Mouse (Mus musculus): ENCODE data around the gene Hk1. TPM values are rescaled to one million over a fixed set of nuclear protein-coding genes. Genes with fewer than 3 reads are reported as not detected.

Gene Hk1
- polyA plus RNA-seq (2012; fragmentation: generic; extraction: Trizol): 65.7 TPM
- long read RNA-seq, experiment 1, full-length matches to known transcripts: 19 of 50 reads
- long read RNA-seq, experiment 1, partial matches to known transcripts: 24 of 50 reads
- long read RNA-seq, experiment 1, other reads (novel, unspliced or antisense): 7 of 50 reads
- long read RNA-seq, experiment 2, full-length matches to known transcripts: 501 of 551 reads
- long read RNA-seq, experiment 2, partial matches to known transcripts: 23 of 551 reads
- long read RNA-seq, experiment 2, other reads (novel, unspliced or antisense): 27 of 551 reads

- no peak within 1 kb of the TSS for H3K4me3 ChIP-seq (ENCODE audit: insufficient read depth, poor library complexity, severe bottlenecking)
- H3K79me3 ChIP-seq (ENCODE audit: low read depth): no peaks in the 10 kb centered on the region
- H3ac ChIP-seq (ENCODE audit: control insufficient read depth, insufficient read length, low read depth): no peak within 1 kb of the TSS
- TF ChIP-seq MAX (IDR thresholded peaks at IDR 0.05) (no peak), USF1 (IDR thresholded peaks at IDR 0.05; ENCODE audit: low read depth) (no peak), MYOD1 (IDR thresholded peaks at IDR 0.05; ENCODE audit: control insufficient read depth, insufficient read length, low read depth) (no peak), CTCF (IDR thresholded peaks at IDR 0.05; ENCODE audit: control insufficient read depth, insufficient read depth, insufficient read length) (no peak), MYOG (IDR thresholded peaks at IDR 0.05; ENCODE audit: control insufficient read depth, extremely low read depth, insufficient read length) (no peak), FOSL1 (IDR thresholded peaks at IDR 0.05; ENCODE audit: insufficient read depth, low read length, poor library complexity, severe bottlenecking) (no peak), CEBPB (IDR thresholded peaks at IDR 0.05; ENCODE audit: low read depth) (no peak)
- no peaks in the 10 kb centered on the region for H3K36me3 ChIP-seq (ENCODE audit: control insufficient read depth, insufficient read depth)
- peaks cover 22% of the 10 kb centered on the region for H3K27me3 ChIP-seq (ENCODE audit: control insufficient read depth, insufficient read depth, insufficient read length)
- no peaks in the 10 kb centered on the region for H3K79me2 ChIP-seq (ENCODE audit: control insufficient read depth, insufficient read depth)
Measured at GRCm38 (mm10) chr10:62379808-62380207, at the start of gene Hk1. TSS of gene Hk1 (minus strand) at chr10:62379908.

- H3K4me3 ChIP-seq (ENCODE audit: insufficient read depth, poor library complexity, severe bottlenecking): no peak overlapping the region
- no peaks in the 10 kb centered on the region for H3K79me2 ChIP-seq (ENCODE audit: control insufficient read depth, insufficient read depth)
- no peak for TF ChIP-seq CEBPB (IDR thresholded peaks at IDR 0.05; ENCODE audit: low read depth)
- TF ChIP-seq USF1 (IDR thresholded peaks at IDR 0.05; ENCODE audit: low read depth): no peak
- no peak for TF ChIP-seq MYOG (IDR thresholded peaks at IDR 0.05; ENCODE audit: control insufficient read depth, extremely low read depth, insufficient read length)
- TF ChIP-seq FOSL1 (IDR thresholded peaks at IDR 0.05; ENCODE audit: insufficient read depth, low read length, poor library complexity, severe bottlenecking): no peak
- no peak for TF ChIP-seq CTCF (IDR thresholded peaks at IDR 0.05; ENCODE audit: control insufficient read depth, insufficient read depth, insufficient read length)
- TF ChIP-seq MYOD1 (IDR thresholded peaks at IDR 0.05; ENCODE audit: control insufficient read depth, insufficient read length, low read depth): no peak
- TF ChIP-seq MAX (IDR thresholded peaks at IDR 0.05): no peak
- no peaks in the 10 kb centered on the region for H3K27me3 ChIP-seq (ENCODE audit: control insufficient read depth, insufficient read depth, insufficient read length)
- H3K79me3 ChIP-seq (ENCODE audit: low read depth): no peaks in the 10 kb centered on the region
- H3K36me3 ChIP-seq (ENCODE audit: control insufficient read depth, insufficient read depth): peaks cover 25% of the 10 kb centered on the region
- no peak overlapping the region for H3ac ChIP-seq (ENCODE audit: control insufficient read depth, insufficient read length, low read depth)
Measured at GRCm38 (mm10) chr10:62425081-62425871, 45.6 kb upstream of the Hk1 start.

GRCm38 (mm10) chr10:62422255-62422654 lies 42.5 kb upstream of the Hk1 start, which contains the start of gene Hkdc1:
TSS of gene Hkdc1 (minus strand) at chr10:62422491.
- Histone ChIP-seq H3K27me3 (ENCODE audit: control insufficient read depth, insufficient read depth, insufficient read length) (no peaks in the 10 kb centered on the region), H3K36me3 (ENCODE audit: control insufficient read depth, insufficient read depth) (no peaks in the 10 kb centered on the region), H3ac (ENCODE audit: control insufficient read depth, insufficient read length, low read depth) (no peak within 1 kb of the TSS), H3K79me2 (ENCODE audit: control insufficient read depth, insufficient read depth) (no peaks in the 10 kb centered on the region), H3K79me3 (ENCODE audit: low read depth) (no peaks in the 10 kb centered on the region), H3K4me3 (ENCODE audit: insufficient read depth, poor library complexity, severe bottlenecking) (no peak within 1 kb of the TSS)
- no peak for TF ChIP-seq FOSL1 (IDR thresholded peaks at IDR 0.05; ENCODE audit: insufficient read depth, low read length, poor library complexity, severe bottlenecking)
- TF ChIP-seq MYOG (IDR thresholded peaks at IDR 0.05; ENCODE audit: control insufficient read depth, extremely low read depth, insufficient read length): no peak
- no peak for TF ChIP-seq MAX (IDR thresholded peaks at IDR 0.05)
- no peak for TF ChIP-seq USF1 (IDR thresholded peaks at IDR 0.05; ENCODE audit: low read depth)
- no peak for TF ChIP-seq CTCF (IDR thresholded peaks at IDR 0.05; ENCODE audit: control insufficient read depth, insufficient read depth, insufficient read length)

GRCm38 (mm10) chr10:62421127-62421526 lies 41.4 kb upstream of the Hk1 start:
- H3K4me3 ChIP-seq (ENCODE audit: insufficient read depth, poor library complexity, severe bottlenecking): no peak overlapping the region
- no peaks in the 10 kb centered on the region for H3K79me2 ChIP-seq (ENCODE audit: control insufficient read depth, insufficient read depth)
- TF ChIP-seq CEBPB (IDR thresholded peaks at IDR 0.05; ENCODE audit: low read depth): no peak
- TF ChIP-seq USF1 (IDR thresholded peaks at IDR 0.05; ENCODE audit: low read depth): no peak
- no peak for TF ChIP-seq MAX (IDR thresholded peaks at IDR 0.05)
- no peak for TF ChIP-seq CTCF (IDR thresholded peaks at IDR 0.05; ENCODE audit: control insufficient read depth, insufficient read depth, insufficient read length)
- TF ChIP-seq MYOG (IDR thresholded peaks at IDR 0.05; ENCODE audit: control insufficient read depth, extremely low read depth, insufficient read length): no peak
- no peak for TF ChIP-seq MYOD1 (IDR thresholded peaks at IDR 0.05; ENCODE audit: control insufficient read depth, insufficient read length, low read depth)
- TF ChIP-seq FOSL1 (IDR thresholded peaks at IDR 0.05; ENCODE audit: insufficient read depth, low read length, poor library complexity, severe bottlenecking): no peak

GRCm38 (mm10) chr10:62420399-62420798 lies 40.7 kb upstream of the Hk1 start:
- H3K36me3 ChIP-seq (ENCODE audit: control insufficient read depth, insufficient read depth): no peaks in the 10 kb centered on the region
- TF ChIP-seq MAX (IDR thresholded peaks at IDR 0.05) (no peak), USF1 (IDR thresholded peaks at IDR 0.05; ENCODE audit: low read depth) (no peak), MYOG (IDR thresholded peaks at IDR 0.05; ENCODE audit: control insufficient read depth, extremely low read depth, insufficient read length) (no peak), CEBPB (IDR thresholded peaks at IDR 0.05; ENCODE audit: low read depth) (no peak), MYOD1 (IDR thresholded peaks at IDR 0.05; ENCODE audit: control insufficient read depth, insufficient read length, low read depth) (no peak), CTCF (IDR thresholded peaks at IDR 0.05; ENCODE audit: control insufficient read depth, insufficient read depth, insufficient read length) (no peak), FOSL1 (IDR thresholded peaks at IDR 0.05; ENCODE audit: insufficient read depth, low read length, poor library complexity, severe bottlenecking) (no peak)

More at GRCm38 (mm10) chr10:62421127-62421526, 41.4 kb upstream of the Hk1 start:
- H3K79me3 ChIP-seq (ENCODE audit: low read depth): no peaks in the 10 kb centered on the region
- H3ac ChIP-seq (ENCODE audit: control insufficient read depth, insufficient read length, low read depth): no peak overlapping the region
- H3K36me3 ChIP-seq (ENCODE audit: control insufficient read depth, insufficient read depth): no peaks in the 10 kb centered on the region
- H3K27me3 ChIP-seq (ENCODE audit: control insufficient read depth, insufficient read depth, insufficient read length): no peaks in the 10 kb centered on the region

More at GRCm38 (mm10) chr10:62420399-62420798, 40.7 kb upstream of the Hk1 start:
- Histone ChIP-seq H3K79me2 (ENCODE audit: control insufficient read depth, insufficient read depth) (no peaks in the 10 kb centered on the region), H3K27me3 (ENCODE audit: control insufficient read depth, insufficient read depth, insufficient read length) (no peaks in the 10 kb centered on the region), H3K79me3 (ENCODE audit: low read depth) (no peaks in the 10 kb centered on the region), H3K4me3 (ENCODE audit: insufficient read depth, poor library complexity, severe bottlenecking) (no peak overlapping the region), H3ac (ENCODE audit: control insufficient read depth, insufficient read length, low read depth) (no peak overlapping the region)

All from C2C12 (cell line).